Mouse (Mus musculus) myocyte (in vitro differentiated cells): ENCODE measurements at regions not wholly inside any gene's neighbourhood (a gene's known extent, or its start where the extent isn't known, plus 50 kb on each side); places are given as distances from the start of the nearest gene placed in this dataset.

Source experiments
- H3K27me3 ChIP-seq: one replicate; pipeline ENCODE4 v1.6.1; 2011; ENCODE audit not compliant: control insufficient read depth, insufficient read depth, insufficient read length
- H3K36me3 ChIP-seq: one replicate; pipeline ENCODE4 v1.6.1; 2011; ENCODE audit not compliant: control insufficient read depth, insufficient read depth
- H3K4me2 ChIP-seq: one replicate; pipeline ENCODE4 v1.6.1; 2011; ENCODE audit warnings: low read depth, control low read depth
- H3K4me3 ChIP-seq: one replicate; pipeline ENCODE4 v1.5.1; 2011; ENCODE audit warnings: mild to moderate bottlenecking, control low read depth, moderate library complexity
- H3K79me2 ChIP-seq: one replicate; pipeline ENCODE4 v1.6.1; 2011; ENCODE audit not compliant: control insufficient read depth, insufficient read depth
- H3ac ChIP-seq: one replicate; pipeline ENCODE4 v1.6.1; 2011; ENCODE audit not compliant: control insufficient read depth, insufficient read length
- CEBPB ChIP-seq: IDR thresholded peaks from 2 replicates; pipeline ENCODE4 v1.6.1; 2011; ENCODE audit warnings: mild to moderate bottlenecking, moderate library complexity; ENCODE audit not compliant: poor library complexity, insufficient read depth, severe bottlenecking
- E2F4 ChIP-seq: IDR thresholded peaks from one replicate; pipeline ENCODE4 v1.6.1; 2011; ENCODE audit warnings: mild to moderate bottlenecking, control low read depth, moderate library complexity; ENCODE audit not compliant: insufficient read depth
- MAX ChIP-seq: IDR thresholded peaks from one replicate; pipeline ENCODE4 v1.6.1; 2011; ENCODE audit warnings: low read depth, mild to moderate bottlenecking, control low read depth
- MYOD1 ChIP-seq, 3 experiments: IDR thresholded peaks; one replicate each; pipeline ENCODE4 v1.6.1; 2011; ENCODE audit warnings: control low read depth in 2 of 3, low read depth in 2 of 3, mild to moderate bottlenecking in 2 of 3, moderate library complexity in 1 of 3; ENCODE audit not compliant: insufficient read length in 2 of 3, control insufficient read depth in 1 of 3
- MYOG ChIP-seq, 3 experiments: IDR thresholded peaks; one replicate each; pipeline ENCODE4 v1.6.1; 2011; ENCODE audit warnings: control low read depth in 2 of 3, low read depth in 2 of 3, mild to moderate bottlenecking in 2 of 3; ENCODE audit not compliant: insufficient read length in 2 of 3, control insufficient read depth in 1 of 3, insufficient read depth in 1 of 3
- POLR2A ChIP-seq: IDR thresholded peaks from one replicate; pipeline ENCODE4 v1.6.1; 2011; ENCODE audit warnings: low read depth, mild to moderate bottlenecking, control low read depth, moderate library complexity; ENCODE audit not compliant: insufficient read length
- POLR2AphosphoS2 ChIP-seq: IDR thresholded peaks from one replicate; pipeline ENCODE4 v1.6.1; 2011; ENCODE audit warnings: low read depth, control low read depth; ENCODE audit not compliant: insufficient read length
- REST ChIP-seq: IDR thresholded peaks from one replicate; pipeline ENCODE4 v1.6.1; 2011; ENCODE audit warnings: mild to moderate bottlenecking, control low read depth, moderate library complexity; ENCODE audit not compliant: insufficient read depth, insufficient read length
- SRF ChIP-seq: IDR thresholded peaks from one replicate; pipeline ENCODE4 v1.6.1; 2011; ENCODE audit warnings: low read depth; ENCODE audit not compliant: control insufficient read depth, insufficient read length
- TCF12 ChIP-seq: IDR thresholded peaks from one replicate; pipeline ENCODE4 v1.6.1; 2011; ENCODE audit warnings: mild to moderate bottlenecking, control low read depth; ENCODE audit not compliant: poor library complexity, insufficient read depth, severe bottlenecking
- TCF3 ChIP-seq: IDR thresholded peaks from one replicate; pipeline ENCODE4 v1.6.1; 2011; ENCODE audit warnings: low read depth, control low read depth; ENCODE audit not compliant: insufficient read length
- USF1 ChIP-seq: IDR thresholded peaks from one replicate; pipeline ENCODE4 v1.6.1; 2011; ENCODE audit warnings: low read depth, mild to moderate bottlenecking, control low read depth, moderate library complexity

GRCm38 (mm10) chr8:26300246-26300645 lies 180.9 kb downstream of the Gm45692 start:
- H3K27me3 ChIP-seq, result no peaks in the 10 kb centered on the region
- H3K4me3 ChIP-seq, result no peak overlapping the region
- no peak overlapping the region for H3K4me2 ChIP-seq
- no peaks in the 10 kb centered on the region for H3K79me2 ChIP-seq
- H3K36me3 ChIP-seq, result no peaks in the 10 kb centered on the region
- TF ChIP-seq MAX, result no peak
- TF ChIP-seq TCF12, result no peak
- no peak for TF ChIP-seq REST
- TF ChIP-seq CEBPB, result no peak
- H3ac ChIP-seq, result no peak overlapping the region

- Histone ChIP-seq H3K4me2 (no peak overlapping the region), H3K79me2 (no peaks in the 10 kb centered on the region), H3K4me3 (no peak overlapping the region), H3K36me3 (no peaks in the 10 kb centered on the region), H3ac (no peak overlapping the region), H3K27me3 (no peaks in the 10 kb centered on the region)
- TF ChIP-seq MYOG (IDR thresholded peaks at IDR 0.05; ENCODE audit: control insufficient read depth in 1 of 3, insufficient read depth in 1 of 3, insufficient read length in 2 of 3, low read depth in 2 of 3) (no peak), POLR2AphosphoS2 (no peak), TCF12 (no peak), MYOD1 (IDR thresholded peaks at IDR 0.05; ENCODE audit: control insufficient read depth in 1 of 3, insufficient read length in 2 of 3, low read depth in 2 of 3) (no peak), USF1 (no peak), MAX (no peak), TCF3 (no peak), SRF (no peak), REST (no peak), POLR2A (no peak), E2F4 (no peak), CEBPB (no peak)
These were observed 182.6 kb downstream of the Gm45692 start for GRCm38 (mm10) chr8:26301961-26302360.

GRCm38 (mm10) chr8:26304566-26304965 lies 185.2 kb downstream of the Gm45692 start:
- no peaks in the 10 kb centered on the region for H3K36me3 ChIP-seq
- TF ChIP-seq MYOG (IDR thresholded peaks at IDR 0.05; ENCODE audit: control insufficient read depth in 1 of 3, insufficient read depth in 1 of 3, insufficient read length in 2 of 3, low read depth in 2 of 3) (no peak), MYOD1 (IDR thresholded peaks at IDR 0.05; ENCODE audit: control insufficient read depth in 1 of 3, insufficient read length in 2 of 3, low read depth in 2 of 3) (no peak), POLR2AphosphoS2 (no peak), MAX (no peak), REST (no peak), SRF (no peak), POLR2A (no peak), E2F4 (no peak), CEBPB (no peak), USF1 (no peak), TCF3 (no peak), TCF12 (no peak)
- no peak overlapping the region for H3K4me2 ChIP-seq
- no peaks in the 10 kb centered on the region for H3K79me2 ChIP-seq
- H3ac ChIP-seq, result no peak overlapping the region
- H3K27me3 ChIP-seq, result no peaks in the 10 kb centered on the region
- no peak overlapping the region for H3K4me3 ChIP-seq

- Histone ChIP-seq H3K4me2 (no peak overlapping the region), H3K79me2 (no peaks in the 10 kb centered on the region), H3K36me3 (no peaks in the 10 kb centered on the region), H3K27me3 (no peaks in the 10 kb centered on the region), H3K4me3 (no peak overlapping the region), H3ac (no peak overlapping the region)
- no peak for TF ChIP-seq REST
- no peak for TF ChIP-seq USF1
- no peak for TF ChIP-seq MAX
- no peak for TF ChIP-seq CEBPB
These were observed 185.9 kb downstream of the Gm45692 start for GRCm38 (mm10) chr8:26305061-26305879.

GRCm38 (mm10) chr8:26308121-26308641 lies 188.8 kb downstream of the Gm45692 start:
- Histone ChIP-seq H3K36me3 (no peaks in the 10 kb centered on the region), H3ac (no peak overlapping the region), H3K79me2 (no peaks in the 10 kb centered on the region), H3K4me3 (no peak overlapping the region), H3K27me3 (no peaks in the 10 kb centered on the region), H3K4me2 (no peak overlapping the region)
- TF ChIP-seq MAX (no peak), SRF (no peak), TCF12 (no peak), TCF3 (no peak), REST (no peak), MYOD1 (IDR thresholded peaks at IDR 0.05; ENCODE audit: control insufficient read depth in 1 of 3, insufficient read length in 2 of 3, low read depth in 2 of 3) (no peak), CEBPB (no peak), POLR2AphosphoS2 (no peak), E2F4 (no peak), USF1 (no peak), POLR2A (no peak), MYOG (IDR thresholded peaks at IDR 0.05; ENCODE audit: control insufficient read depth in 1 of 3, insufficient read depth in 1 of 3, insufficient read length in 2 of 3, low read depth in 2 of 3) (no peak)
